Mouse (Mus musculus) erythroblast, embryonic 14.5 days (primary cell): ENCODE results near the gene Gnpat.

Source experiments
- GATA1 ChIP-seq: IDR thresholded peaks from 2 replicates; pipeline ENCODE4 v1.6.1; 2012; ENCODE audit warnings: low read length, inconsistent platforms, mixed read lengths
- TAL1 ChIP-seq: IDR thresholded peaks from 3 replicates; pipeline ENCODE4 v1.6.1; 2012; ENCODE audit warnings: low read length, inconsistent platforms, mixed read lengths

GRCm38 (mm10) chr8:124836907-124837306, 25.9 kb upstream of the Gnpat start:
- TF ChIP-seq GATA1: no peak
- no peak for TF ChIP-seq TAL1
